17 mouse cellular contexts compared by ENCODE assay signal in the genomic region with DNA sequence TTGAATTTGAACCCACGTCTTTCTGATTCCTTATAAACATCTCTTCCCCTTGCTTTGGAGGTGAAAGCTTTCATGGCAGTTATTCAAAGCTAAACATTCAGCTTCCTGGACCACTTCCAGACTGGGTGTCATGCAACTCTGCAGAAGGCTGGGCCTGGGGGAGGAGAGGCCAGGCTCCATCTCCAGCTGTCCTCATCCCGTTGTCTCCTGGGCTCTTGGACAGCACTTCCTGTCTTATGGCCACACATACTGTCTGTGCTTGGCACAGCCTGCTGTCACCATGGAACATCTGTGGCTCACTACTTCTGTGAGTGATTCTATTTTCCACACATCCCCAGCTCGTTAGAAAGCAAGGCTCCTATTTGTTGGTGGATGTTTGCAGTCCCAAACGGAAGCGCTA. TPM values are rescaled to one million over a fixed set of nuclear protein-coding genes. Genes with fewer than 3 reads are reported as not detected.
A peak's percentile ranks its signal among the peaks of the same experiment; 100 is the strongest.
DNase-seq lines count a peak whose midpoint lies in the region; ATAC-seq and TF ChIP-seq lines count a peak whose summit lies in the region.
"Had no signal": no experiment of that assay in that cellular context is flagged by ENCODE, and none has a peak within 500 bp of the region (broad histone marks: within the 10 kb centered on the region; RNA-seq: fewer than 3 reads in every experiment).

No protein-coding gene starts in this region.

- intact Hi-C loops in gastrocnemius, adult 2 months (cut with DNase I): no loop called here

- H3K9me3 ChIP-seq in hindbrain, postnatal 0 days (ENCODE audit: low read length): no peaks in the 10 kb centered on the region
- no peaks in the 10 kb centered on the region for H3K9me3 ChIP-seq in hindbrain, embryonic 14.5 days (ENCODE audit: control insufficient read depth, low read length)

- WGBS in hindbrain, postnatal 0 days: 66% methylated on average over 5 of the region's 5 CpGs
- 84% methylated on average over 5 of the region's 5 CpGs for WGBS in hindbrain, embryonic 14.5 days

- H3K36me3 ChIP-seq in hindbrain, postnatal 0 days (ENCODE audit: insufficient read depth, low read length): no peaks in the 10 kb centered on the region
- no peaks in the 10 kb centered on the region for H3K36me3 ChIP-seq in hindbrain, embryonic 14.5 days (replicated peaks; ENCODE audit: control insufficient read depth, insufficient read depth)

- ATAC-seq in hindbrain, postnatal 0 days: no peak
- no peak for ATAC-seq in hindbrain, embryonic 14.5 days (ENCODE audit: low FRiP score)

- no peak overlapping the region for H3K4me2 ChIP-seq in hindbrain, postnatal 0 days (ENCODE audit: low read depth, low read length)
- no peak overlapping the region for H3K4me2 ChIP-seq in hindbrain, embryonic 14.5 days (replicated peaks)

- H3K27ac ChIP-seq in hindbrain, postnatal 0 days: no peak overlapping the region
- H3K27ac ChIP-seq in hindbrain, embryonic 14.5 days: no peak overlapping the region
- peak overlapping the region; percentile 28; the same call in 1 of the 2 replicates for H3K27ac ChIP-seq in cortical plate, adult 2 months (ENCODE audit: insufficient read depth, low read length)
- no peak overlapping the region for H3K27ac ChIP-seq in gastrocnemius, adult 2 months
- H3K27ac ChIP-seq: macrophage had no signal

- no peaks in the 10 kb centered on the region for H3K4me1 ChIP-seq in hindbrain, postnatal 0 days (ENCODE audit: insufficient read depth, low read length)
- H3K4me1 ChIP-seq in hindbrain, embryonic 14.5 days (replicated peaks; ENCODE audit: control insufficient read depth, insufficient read depth, low read length): no peaks in the 10 kb centered on the region
- H3K4me1 ChIP-seq in cortical plate, adult 2 months (ENCODE audit: control insufficient read depth, insufficient read depth, low read length): peaks cover 14% of the 10 kb centered on the region

- no peak for TF ChIP-seq POLR2A in cortical plate, adult 2 months (IDR thresholded peaks at IDR 0.05; ENCODE audit: extremely low read depth, insufficient read depth, low read length)

- no peak for TF ChIP-seq CTCF in hindbrain, postnatal 0 days (IDR thresholded peaks at IDR 0.05; ENCODE audit: low read depth)
- no peak for TF ChIP-seq CTCF in cortical plate, adult 2 months (IDR thresholded peaks at IDR 0.05; ENCODE audit: extremely low read depth, insufficient read depth, low read length)
- TF ChIP-seq CTCF in gastrocnemius, adult 2 months (IDR thresholded peaks at IDR 0.05): no peak

- no peak overlapping the region for H3K9ac ChIP-seq in hindbrain, postnatal 0 days (replicated peaks; ENCODE audit: low read length)
- no peak overlapping the region for H3K9ac ChIP-seq in hindbrain, embryonic 14.5 days

- peak; percentile 28 for DNase-seq in hindbrain, postnatal 0 days (ENCODE audit: low spot score)
- no peak for DNase-seq in hindbrain, embryonic 14.5 days (ENCODE audit: low spot score)
- peak; percentile 68 for DNase-seq in layer of hippocampus, adult 9-11 months
- peak; percentile 6 for DNase-seq in lung, postnatal 14 days
- no peak for DNase-seq in adrenal gland, postnatal 14 days
- DNase-seq in gastrocnemius, adult 2 months: no peak
- DNase-seq in embryo, embryonic 9.5 days (ENCODE audit: extremely low spot score): no peak
- DNase-seq: cerebellum, postnatal 36 days; kidney, adult 18-20 months; thymus, postnatal 36 days had no signal

- H3K4me3 ChIP-seq in hindbrain, postnatal 0 days (ENCODE audit: low read length): no peak overlapping the region
- no peak overlapping the region for H3K4me3 ChIP-seq in hindbrain, embryonic 14.5 days (replicated peaks; ENCODE audit: low read length)
- no peak overlapping the region for H3K4me3 ChIP-seq in cortical plate, adult 2 months (ENCODE audit: insufficient read depth, low read length)
- H3K4me3 ChIP-seq in gastrocnemius, adult 2 months: no peak overlapping the region
- H3K4me3 ChIP-seq: erythroblast, embryonic 14.5 days; myocyte had no signal

- H3K27me3 ChIP-seq in hindbrain, postnatal 0 days (ENCODE audit: insufficient read depth, low read length): no peaks in the 10 kb centered on the region
- no peaks in the 10 kb centered on the region for H3K27me3 ChIP-seq in hindbrain, embryonic 14.5 days (ENCODE audit: control insufficient read depth, insufficient read depth, low read length)

RNA-seq across cellular contexts. Expression of a gene that starts 31.5 kb away (rescaled TPM):
- 11.2 and 17.2 TPM in 2 replicates for total RNA-seq in hindbrain, postnatal 0 days (2014; rRNA removed)
- polyA plus RNA-seq in hindbrain, postnatal 0 days (2015; fragmentation: Nextera tagmentation; extraction: Ambion mirVana): 22.0 and 28.5 TPM in 2 replicates
- polyA plus RNA-seq in hindbrain, embryonic 14.5 days (2014; fragmentation: Nextera tagmentation; extraction: Ambion mirVana): 22.1 and 26.6 TPM in 2 replicates
- polyA plus RNA-seq in cortical plate, adult 2 months (2012; rRNA removed): 75.6 and 77.1 TPM in 2 replicates
- 1.9 and 2.1 TPM in 2 replicates for total RNA-seq in adrenal gland, postnatal 14 days (2021)
- not detected for total RNA-seq in gastrocnemius, adult 2 months (2021)
- total RNA-seq: CH12.LX; hematopoietic stem cell, adult 5-6 weeks had no signal
- polyA plus RNA-seq: erythroblast, embryonic 14.5 days; gonadal fat pad, adult 2 months; macrophage; myocyte had no signal

Comparison
In these comparisons a context has a peak if more than half of its experiments do, and no peak if none do; other contexts are left out.
1. DNase-seq: peak in hindbrain, postnatal 0 days (single experiment), layer of hippocampus, adult 9-11 months (single experiment) and lung, postnatal 14 days (single experiment); none in hindbrain, embryonic 14.5 days (single experiment), adrenal gland, postnatal 14 days (single experiment), gastrocnemius, adult 2 months (single experiment) and embryo, embryonic 9.5 days (single experiment).